Comparison of ENCODE assay signal across 8 mouse cellular contexts in genomic region chr2:119112438-119113112, GRCm38 (mm10). TPM values are rescaled to one million over a fixed set of nuclear protein-coding genes. Genes with fewer than 3 reads are reported as not detected.
A peak's percentile ranks its signal among the peaks of the same experiment; 100 is the strongest.
DNase-seq lines count a peak whose midpoint lies in the region; ATAC-seq lines count a peak whose summit lies in the region.

Rad51 (plus strand) TSS chr2:119112793.

- under 1% methylated on average over 51 of the region's 51 CpGs for WGBS in lung, embryonic 16.5 days

- no peaks in the 10 kb centered on the region for H3K27me3 ChIP-seq in lung, embryonic 16.5 days (ENCODE audit: control insufficient read depth, insufficient read depth, low read depth, low read length)

- peak; percentile 97 to 98 for ATAC-seq in hematopoietic stem cell, adult 5-6 weeks (replicated peaks in 1 of 2; ENCODE audit: insufficient read depth in 1 of 2, low FRiP score in 2 of 2, low TSS enrichment in 1 of 2, low read depth in 1 of 2, poor library complexity in 2 of 2, severe bottlenecking in 2 of 2)
- ATAC-seq in lung, embryonic 16.5 days (ENCODE audit: low read depth), result peak; percentile 96

- peak within 1 kb of the TSS; percentile 75 for H3K9ac ChIP-seq in lung, embryonic 16.5 days (ENCODE audit: low read length)

- peak within 1 kb of the TSS; percentile 86 for H3K4me2 ChIP-seq in lung, embryonic 16.5 days (ENCODE audit: low read depth, low read length)

- peak; percentile 88 for DNase-seq in MEL-GATA-1-ER (ENCODE audit: extremely low read depth, low read depth)
- peak; percentile 85 for DNase-seq in cerebellum, adult 8-10 months
- DNase-seq in forelimb bud, embryonic 11.5 days (ENCODE audit: low read depth, low spot score), result peak; percentile 92
- peak; percentile 85 for DNase-seq in layer of hippocampus, adult 9-10 months (ENCODE audit: low spot score)
- DNase-seq in ovary, postnatal 10 days (ENCODE audit: low spot score), result peak; percentile 68
- peak; percentile 66 to 72 for DNase-seq in thymus, postnatal 10 days (ENCODE audit: low spot score in 2 of 2)

- peaks cover 15% of the 10 kb centered on the region for H3K4me1 ChIP-seq in lung, embryonic 16.5 days (replicated peaks; ENCODE audit: control insufficient read depth, insufficient read depth, low read length)

- H3K27ac ChIP-seq in lung, embryonic 16.5 days (ENCODE audit: low read length), result peak within 1 kb of the TSS; percentile 98

- H3K4me3 ChIP-seq in lung, embryonic 16.5 days (ENCODE audit: low read length), result peak within 1 kb of the TSS; percentile 87

- H3K9me3 ChIP-seq in lung, embryonic 16.5 days (ENCODE audit: control insufficient read depth, low read length), result no peaks in the 10 kb centered on the region

- peaks cover 4% of the 10 kb centered on the region for H3K36me3 ChIP-seq in lung, embryonic 16.5 days (ENCODE audit: control insufficient read depth, insufficient read depth, low read length)

RNA-seq across cellular contexts. Expression of gene Rad51, which starts in this region (rescaled TPM):
- total RNA-seq in hematopoietic stem cell, adult 5-6 weeks (2017), result 16.8 and 29.0 TPM in 2 replicates
- polyA plus RNA-seq in lung, embryonic 16.5 days (2015; fragmentation: Nextera tagmentation; extraction: Ambion mirVana), result 52.6 and 53.0 TPM in 2 replicates

Comparison
In these comparisons a context has a peak if more than half of its experiments do, and no peak if none do; other contexts are left out.
1. Peak in every context shown above with its lines: DNase-seq, ATAC-seq, H3K4me3 ChIP-seq and H3K27ac ChIP-seq.